Mouse (Mus musculus) small intestine, adult 2 months (tissue): ENCODE measurements at regions not wholly inside any gene's neighbourhood (a gene's known extent, or its start where the extent isn't known, plus 50 kb on each side); places are given as distances from the start of the nearest gene placed in this dataset.

Source experiments
- CTCF ChIP-seq: fragments of 200-500 bp; IDR thresholded peaks from 2 replicates; pipeline ENCODE4 v1.5.1; 2012; ENCODE audit warnings: low read depth, mild to moderate bottlenecking, control low read depth, inconsistent platforms, low read length, moderate library complexity, mixed read lengths; ENCODE audit not compliant: insufficient replicate concordance, insufficient read length; ENCODE audit errors: extremely low read depth
- POLR2A ChIP-seq: fragments of 200-500 bp; IDR thresholded peaks from 2 replicates; pipeline ENCODE4 v1.6.1; 2012; ENCODE audit warnings: low read depth, mild to moderate bottlenecking, control low read depth, inconsistent platforms, low read length, moderate library complexity

- TF ChIP-seq CTCF = no peak
- TF ChIP-seq POLR2A = no peak
Observed at GRCm38 (mm10) chr16:30193294-30194261, 73.7 kb downstream of the Cpn2 start.
